Mouse (Mus musculus): ENCODE data around the gene Fcrl6. TPM values are rescaled to one million over a fixed set of nuclear protein-coding genes. Genes with fewer than 3 reads are reported as not detected.

The Fcrl6 gene
- polyA plus RNA-seq, 1 experiment from 2014 or later = not detected

GRCm38 (mm10) chr1:172582436-172582835, 19.9 kb downstream of the Fcrl6 start:
- DNase-seq (ENCODE audit: low read depth, low spot score) (no peak), ATAC-seq (no peak)
- POLR2A ChIA-PET = no interaction called here
- in situ Hi-C loops (cut with MboI; ENCODE audit: low pct_unique_long_range_greater_than_20kb) = no loop called here
- CTCF ChIA-PET = no interaction called here
- peaks cover 12% of the 10 kb centered on the region for H3K27me3 ChIP-seq
- no peak for TF ChIP-seq CTCF (IDR thresholded peaks at IDR 0.05)

DNA sequence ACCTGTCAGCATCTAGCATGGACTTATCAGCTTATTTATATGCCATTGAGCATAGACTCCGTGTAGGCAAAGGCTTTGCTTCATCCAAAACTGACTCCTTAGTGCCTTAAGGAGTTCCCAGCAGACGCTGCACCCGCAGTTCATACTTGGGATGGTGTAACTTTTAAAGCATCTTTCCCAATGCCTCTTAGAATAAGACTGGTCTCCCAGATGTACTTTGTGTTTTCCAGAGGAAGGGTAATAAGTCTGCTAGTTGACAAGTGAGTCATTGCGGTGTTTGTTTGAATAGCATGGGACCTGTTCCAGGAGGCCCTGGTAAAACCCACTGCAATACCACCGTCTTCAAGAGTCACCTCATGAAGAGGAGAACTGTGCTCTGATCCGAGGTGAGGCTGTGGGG, 22.2 kb downstream of the Fcrl6 start:
- DNase-seq (ENCODE audit: low read depth, low spot score) = no peak
- H3K27me3 ChIP-seq = peaks cover 8% of the 10 kb centered on the region
- in situ Hi-C loops (cut with MboI; ENCODE audit: low pct_unique_long_range_greater_than_20kb) = no loop called here
- CTCF ChIA-PET = no interaction called here
- POLR2A ChIA-PET = no interaction called here
- TF ChIP-seq CTCF (IDR thresholded peaks at IDR 0.05) = no peak
- no peak for ATAC-seq

- ATAC-seq (no peak), DNase-seq (ENCODE audit: low read depth, low spot score) (no peak)
- peaks cover 12% of the 10 kb centered on the region for H3K27me3 ChIP-seq
- TF ChIP-seq CTCF (IDR thresholded peaks at IDR 0.05) = no peak
- in situ Hi-C loops (cut with MboI; ENCODE audit: low pct_unique_long_range_greater_than_20kb) = no loop called here
- CTCF ChIA-PET = interaction anchor here (1.4 kb wide), 1 partner anchor 39 kb away, joined by 3 read pairs; no protein-coding TSS in a partner anchor
- POLR2A ChIA-PET = no interaction called here
These were observed 34.6 kb downstream of the Fcrl6 start for GRCm38 (mm10) chr1:172567758-172568157.

GRCm38 (mm10) chr1:172566131-172566530, 36.2 kb downstream of the Fcrl6 start:
- CTCF ChIA-PET = no interaction called here
- TF ChIP-seq CTCF (IDR thresholded peaks at IDR 0.05) = no peak
- in situ Hi-C loops (cut with MboI; ENCODE audit: low pct_unique_long_range_greater_than_20kb) = no loop called here
- DNase-seq (ENCODE audit: low read depth, low spot score) = no peak
- ATAC-seq = no peak
- peaks cover 12% of the 10 kb centered on the region for H3K27me3 ChIP-seq
- POLR2A ChIA-PET = no interaction called here

- in situ Hi-C loops (cut with MboI; ENCODE audit: low pct_unique_long_range_greater_than_20kb) = no loop called here
These were observed 38.9 kb downstream of the Fcrl6 start for GRCm38 (mm10) chr1:172563465-172563828.

GRCm38 (mm10) chr1:172562641-172563464, 39.5 kb downstream of the Fcrl6 start:
- ChIA-PET POLR2A (no interaction called here), CTCF (interaction anchor here (0.7 to 1.9 kb wide), 10 partner anchors 9 to 60 kb away, joined by 3 to 8 read pairs (median 3); no protein-coding TSS in a partner anchor)
- peaks cover 12% of the 10 kb centered on the region for H3K27me3 ChIP-seq
- no peak for TF ChIP-seq CTCF (IDR thresholded peaks at IDR 0.05)
- DNase-seq (ENCODE audit: low read depth, low spot score) (no peak), ATAC-seq (peak; percentile 91)
- in situ Hi-C loops (cut with MboI; ENCODE audit: low pct_unique_long_range_greater_than_20kb) = no loop called here

More at GRCm38 (mm10) chr1:172563465-172563828, 38.9 kb downstream of the Fcrl6 start:
- POLR2A ChIA-PET = no interaction called here
- H3K27me3 ChIP-seq = peaks cover 12% of the 10 kb centered on the region
- TF ChIP-seq CTCF (IDR thresholded peaks at IDR 0.05) = no peak
- ATAC-seq (no peak), DNase-seq (ENCODE audit: low read depth, low spot score) (no peak)
- CTCF ChIA-PET = interaction anchor here (0.7 to 1.9 kb wide), 8 partner anchors 9 to 56 kb away, joined by 3 to 8 read pairs (median 4); no protein-coding TSS in a partner anchor

- CTCF ChIA-PET = interaction anchor here (1.0 kb wide), 1 partner anchor 27 kb away, joined by 3 read pairs; no protein-coding TSS in a partner anchor
- ATAC-seq = no peak
- in situ Hi-C loops (cut with MboI; ENCODE audit: low pct_unique_long_range_greater_than_20kb) = no loop called here
- DNase-seq (ENCODE audit: low read depth, low spot score) = no peak
- TF ChIP-seq CTCF (IDR thresholded peaks at IDR 0.05) = no peak
- no peaks in the 10 kb centered on the region for H3K27me3 ChIP-seq
- POLR2A ChIA-PET = no interaction called here
These were observed 46.7 kb downstream of the Fcrl6 start, which contains the start of gene Vsig8 for GRCm38 (mm10) chr1:172555638-172556037. Gene Vsig8, plus strand, starts transcription at chr1:172555938.

GRCm38 (mm10) chr1:172552623-172553022, 49.7 kb downstream of the Fcrl6 start:
- ChIA-PET CTCF (no interaction called here), POLR2A (no interaction called here)
- no peak for TF ChIP-seq CTCF (IDR thresholded peaks at IDR 0.05)
- no peak for DNase-seq (ENCODE audit: low read depth, low spot score)
- no peak for ATAC-seq
- in situ Hi-C loops (cut with MboI; ENCODE audit: low pct_unique_long_range_greater_than_20kb) = no loop called here
- no peaks in the 10 kb centered on the region for H3K27me3 ChIP-seq

DNA sequence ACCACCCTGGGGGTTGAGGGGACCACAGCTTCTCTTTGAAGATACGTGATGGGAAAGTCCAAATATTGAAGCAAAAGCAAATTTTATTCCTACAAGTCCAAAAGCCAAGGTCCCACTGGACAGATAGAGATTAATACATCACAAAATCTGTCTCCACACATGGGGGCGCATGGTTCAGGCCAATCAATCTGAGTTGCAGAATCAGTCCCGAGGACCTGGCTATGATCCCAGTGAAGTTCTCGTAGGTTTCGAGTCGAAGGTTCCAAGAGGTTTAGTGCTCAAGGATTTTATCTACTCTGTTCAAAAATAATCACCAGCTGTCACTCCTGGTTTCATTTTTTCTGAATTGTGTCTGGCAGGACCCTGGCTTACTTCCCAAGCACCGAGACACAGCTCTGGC, 51.3 kb downstream of the Fcrl6 start:
- TF ChIP-seq CTCF (IDR thresholded peaks at IDR 0.05) = no peak
- H3K27me3 ChIP-seq = no peaks in the 10 kb centered on the region
- ATAC-seq (no peak), DNase-seq (ENCODE audit: low read depth, low spot score) (no peak)
- CTCF ChIA-PET = interaction anchor here (0.8 kb wide), 1 partner anchor 12 kb away, joined by 3 read pairs; no protein-coding TSS in a partner anchor
- POLR2A ChIA-PET = no interaction called here
- in situ Hi-C loops (cut with MboI; ENCODE audit: low pct_unique_long_range_greater_than_20kb) = no loop called here

GRCm38 (mm10) chr1:172550551-172550951, 51.8 kb downstream of the Fcrl6 start:
- ChIA-PET POLR2A (no interaction called here), CTCF (no interaction called here)
- TF ChIP-seq CTCF (IDR thresholded peaks at IDR 0.05) = no peak
- ATAC-seq (no peak), DNase-seq (ENCODE audit: low read depth, low spot score) (no peak)
- in situ Hi-C loops (cut with MboI; ENCODE audit: low pct_unique_long_range_greater_than_20kb) = no loop called here
- H3K27me3 ChIP-seq = no peaks in the 10 kb centered on the region

DNA sequence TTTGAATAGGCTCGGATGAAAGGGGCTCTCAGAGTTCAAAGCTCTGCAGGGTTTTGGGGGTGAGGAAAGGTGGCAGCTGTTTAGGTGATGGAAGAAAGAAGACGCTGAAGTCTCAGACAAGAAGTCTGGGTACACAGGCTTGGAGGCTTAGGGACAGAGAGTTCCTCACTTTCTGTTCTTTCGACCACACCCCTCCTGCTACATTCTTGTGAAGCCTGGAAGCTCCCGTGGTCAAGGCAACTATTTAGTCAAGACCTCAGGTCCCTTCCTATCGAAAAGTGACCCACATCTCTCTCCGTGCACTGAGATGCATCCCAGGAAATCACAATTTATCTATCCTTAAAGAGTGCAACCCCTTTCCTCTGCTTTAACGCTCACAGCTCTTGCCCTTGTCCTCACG, 52.6 kb downstream of the Fcrl6 start:
- in situ Hi-C loops (cut with MboI; ENCODE audit: low pct_unique_long_range_greater_than_20kb) = loop anchor here (25.0 kb wide), 1 partner anchor 838 kb away; no protein-coding TSS in a partner anchor
- DNase-seq (ENCODE audit: low read depth, low spot score) (no peak), ATAC-seq (no peak)
- H3K27me3 ChIP-seq = peaks cover 5% of the 10 kb centered on the region
- POLR2A ChIA-PET = no interaction called here
- CTCF ChIA-PET = no interaction called here
- no peak for TF ChIP-seq CTCF (IDR thresholded peaks at IDR 0.05)
